In genomic region chr7:92316389-92316788, GRCm38 (mm10) we compare ENCODE assay signal across 12 mouse cellular contexts.
A peak's percentile ranks its signal among the peaks of the same experiment; 100 is the strongest.
DNase-seq lines count a peak whose midpoint lies in the region; ATAC-seq lines count a peak whose summit lies in the region.
"Had no signal": no experiment of that assay in that cellular context is flagged by ENCODE, and none has a peak within 500 bp of the region (broad histone marks: within the 10 kb centered on the region; RNA-seq: fewer than 3 reads in every experiment).

No protein-coding gene starts in this region.

- no peak overlapping the region for H3K4me2 ChIP-seq in heart, embryonic 12.5 days
- H3K4me2 ChIP-seq in neural tube, embryonic 14.5 days (ENCODE audit: low read depth, low read length): no peak overlapping the region
- H3K4me2 ChIP-seq in embryonic facial prominence, embryonic 15.5 days (replicated peaks): no peak overlapping the region
- H3K4me2 ChIP-seq in limb, embryonic 15.5 days: no peak overlapping the region

- no peak for ATAC-seq in heart, embryonic 12.5 days (ENCODE audit: insufficient number of reproducible peaks, low FRiP score)
- peak; percentile 17; the same call in 1 of the 2 replicates for ATAC-seq in neural tube, embryonic 14.5 days (ENCODE audit: low read depth)
- ATAC-seq in embryonic facial prominence, embryonic 15.5 days (ENCODE audit: insufficient number of reproducible peaks, low FRiP score, low TSS enrichment, low read depth): no peak
- ATAC-seq in limb, embryonic 15.5 days (ENCODE audit: insufficient number of reproducible peaks, low FRiP score, low TSS enrichment, low read depth): peak; percentile 61; the same call in 1 of the 2 replicates
- no peak for ATAC-seq in megakaryocyte-erythroid progenitor cell, adult 5-6 weeks (replicated peaks; ENCODE audit: low FRiP score, low TSS enrichment, poor library complexity, severe bottlenecking)

- no peak overlapping the region for H3K4me3 ChIP-seq in heart, embryonic 12.5 days
- no peak overlapping the region for H3K4me3 ChIP-seq in neural tube, embryonic 14.5 days (ENCODE audit: low read depth, low read length)
- no peak overlapping the region for H3K4me3 ChIP-seq in embryonic facial prominence, embryonic 15.5 days (replicated peaks)
- no peak overlapping the region for H3K4me3 ChIP-seq in limb, embryonic 15.5 days

- H3K36me3 ChIP-seq in heart, embryonic 12.5 days: no peaks in the 10 kb centered on the region
- H3K36me3 ChIP-seq in neural tube, embryonic 14.5 days (ENCODE audit: control insufficient read depth, insufficient read depth, low read length): no peaks in the 10 kb centered on the region
- no peaks in the 10 kb centered on the region for H3K36me3 ChIP-seq in embryonic facial prominence, embryonic 15.5 days
- no peaks in the 10 kb centered on the region for H3K36me3 ChIP-seq in limb, embryonic 15.5 days

- no peak overlapping the region for H3K27ac ChIP-seq in heart, embryonic 12.5 days (ENCODE audit: poor library complexity, severe bottlenecking)
- H3K27ac ChIP-seq in neural tube, embryonic 14.5 days (ENCODE audit: low read depth, low read length): no peak overlapping the region
- 0 out of 2 replicates have a peak overlapping the region, but pooled peaks have one; percentile 18 for H3K27ac ChIP-seq in embryonic facial prominence, embryonic 15.5 days (replicated peaks)
- peak overlapping the region; percentile 23 for H3K27ac ChIP-seq in limb, embryonic 15.5 days

- H3K9ac ChIP-seq in heart, embryonic 12.5 days: no peak overlapping the region
- no peak overlapping the region for H3K9ac ChIP-seq in neural tube, embryonic 14.5 days (replicated peaks; ENCODE audit: low read depth, low read length)
- no peak overlapping the region for H3K9ac ChIP-seq in embryonic facial prominence, embryonic 15.5 days
- H3K9ac ChIP-seq in limb, embryonic 15.5 days: no peak overlapping the region

- 72% methylated on average over 6 of the region's 6 CpGs for WGBS in heart, embryonic 12.5 days
- 78% methylated on average over 6 of the region's 6 CpGs for WGBS in neural tube, embryonic 14.5 days
- 58% methylated on average over 6 of the region's 6 CpGs for WGBS in embryonic facial prominence, embryonic 15.5 days
- 28% methylated on average over 6 of the region's 6 CpGs for WGBS in limb, embryonic 15.5 days

- H3K27me3 ChIP-seq in heart, embryonic 12.5 days (replicated peaks): no peaks in the 10 kb centered on the region
- no peaks in the 10 kb centered on the region for H3K27me3 ChIP-seq in neural tube, embryonic 14.5 days (ENCODE audit: control insufficient read depth, insufficient read depth, low read length)
- H3K27me3 ChIP-seq in embryonic facial prominence, embryonic 15.5 days: no peaks in the 10 kb centered on the region
- no peaks in the 10 kb centered on the region for H3K27me3 ChIP-seq in limb, embryonic 15.5 days

- no peaks in the 10 kb centered on the region for H3K9me3 ChIP-seq in heart, embryonic 12.5 days (replicated peaks)
- no peaks in the 10 kb centered on the region for H3K9me3 ChIP-seq in neural tube, embryonic 14.5 days (ENCODE audit: control insufficient read depth, low read length)
- no peaks in the 10 kb centered on the region for H3K9me3 ChIP-seq in embryonic facial prominence, embryonic 15.5 days (replicated peaks)
- no peaks in the 10 kb centered on the region for H3K9me3 ChIP-seq in limb, embryonic 15.5 days

- DNase-seq in heart, adult 9 months (ENCODE audit: low spot score in 2 of 2): peak; percentile 0 to 5
- DNase-seq in neural tube, embryonic 10.5 days (ENCODE audit: extremely low spot score, low spot score): no peak
- DNase-seq in ovary, postnatal 10 days (ENCODE audit: low spot score): no peak
- DNase-seq: kidney, adult 11 months; lung, adult 18-20 months; right cerebral cortex, adult 18-20 months; thymus, postnatal 25 days had no signal

- 0 out of 2 replicates have a peak, but pooled peaks cover 2% of the 10 kb centered on the region for H3K4me1 ChIP-seq in heart, embryonic 12.5 days (replicated peaks)
- no peaks in the 10 kb centered on the region for H3K4me1 ChIP-seq in neural tube, embryonic 14.5 days (ENCODE audit: control insufficient read depth, insufficient read depth, low read length)
- peaks cover 8% of the 10 kb centered on the region; the same call in 1 of the 2 replicates for H3K4me1 ChIP-seq in embryonic facial prominence, embryonic 15.5 days
- H3K4me1 ChIP-seq in limb, embryonic 15.5 days: peaks cover 17% of the 10 kb centered on the region

Comparison
In these comparisons a context has a peak if more than half of its experiments do, and no peak if none do; other contexts are left out.
1. DNase-seq: peak in heart, adult 9 months (2 of 2); none in neural tube, embryonic 10.5 days (single experiment) and ovary, postnatal 10 days (single experiment).
2. ATAC-seq: peak in neural tube, embryonic 14.5 days (single experiment) and limb, embryonic 15.5 days (single experiment); none in heart, embryonic 12.5 days (single experiment), embryonic facial prominence, embryonic 15.5 days (single experiment) and megakaryocyte-erythroid progenitor cell, adult 5-6 weeks (single experiment).
3. H3K27ac ChIP-seq: peak in embryonic facial prominence, embryonic 15.5 days (single experiment) and limb, embryonic 15.5 days (single experiment); none in heart, embryonic 12.5 days (single experiment) and neural tube, embryonic 14.5 days (single experiment).